Mouse (Mus musculus) forebrain, embryonic 16.5 days (tissue): ENCODE measurements at regions not wholly inside any gene's neighbourhood (a gene's known extent, or its start where the extent isn't known, plus 50 kb on each side); places are given as distances from the start of the nearest gene placed in this dataset.

Experiments
- ATAC-seq: fragments of 200-750 bp; cut with Nextera tagmentation; 2 replicates; pipeline ENCODE4 v1.8.0; 2017; ENCODE audit warnings: mild to moderate bottlenecking, moderate library complexity
- H3K27ac ChIP-seq: fragments of 300-500 bp; sonication (generic); 2 replicates; pipeline ENCODE4 v1.5.1; 2014; ENCODE audit warnings: low read length, control low read depth
- H3K27me3 ChIP-seq: fragments of 300-500 bp; sonication (generic); replicated peaks from 2 replicates; pipeline ENCODE4 v1.6.1; 2014; ENCODE audit warnings: low read length; ENCODE audit not compliant: control insufficient read depth, insufficient read depth
- H3K36me3 ChIP-seq: fragments of 300-500 bp; sonication (generic); 2 replicates; pipeline ENCODE4 v1.6.1; 2014; ENCODE audit not compliant: control insufficient read depth, insufficient read depth
- H3K4me1 ChIP-seq: fragments of 300-500 bp; sonication (generic); replicated peaks from 2 replicates; pipeline ENCODE4 v1.6.1; 2014; ENCODE audit warnings: low read length; ENCODE audit not compliant: control insufficient read depth, insufficient read depth
- H3K4me2 ChIP-seq: fragments of 300-500 bp; sonication (generic); 2 replicates; pipeline ENCODE4 v1.6.1; 2014; ENCODE audit warnings: mild to moderate bottlenecking, low read length, control low read depth
- H3K4me3 ChIP-seq: fragments of 300-500 bp; sonication (generic); replicated peaks from 2 replicates; pipeline ENCODE4 v1.5.1; 2014; ENCODE audit warnings: mild to moderate bottlenecking, low read length, control low read depth
- H3K9ac ChIP-seq: fragments of 300-500 bp; sonication (generic); replicated peaks from 2 replicates; pipeline ENCODE4 v1.6.1; 2014; ENCODE audit warnings: low read depth, low read length, control low read depth
- H3K9me3 ChIP-seq: fragments of 300-500 bp; sonication (generic); 2 replicates; pipeline ENCODE4 v1.6.1; 2016; ENCODE audit warnings: low read length; ENCODE audit not compliant: control insufficient read depth
- WGBS: fragments of 180-500 bp; shearing (Covaris S2); extraction: QIAGEN DNeasy Blood & Tissue Kit; methylation state at CpG from one replicate; pipeline ENCODE4 v1.1.7; 2014; 5-methylcytosine and 5-hydroxymethylcytosine counted together

- Histone ChIP-seq H3K27ac (no peak overlapping the region), H3K4me2 (peak overlapping the region; percentile 57), H3K4me3 (peak overlapping the region; percentile 31), H3K9me3 (no peaks in the 10 kb centered on the region), H3K36me3 (no peaks in the 10 kb centered on the region), H3K4me1 (peaks cover 10% of the 10 kb centered on the region), H3K9ac (peak overlapping the region; percentile 25; the same call in 1 of the 2 replicates), H3K27me3 (no peaks in the 10 kb centered on the region)
- WGBS: 11% methylated on average over 19 of the region's 19 CpGs
- ATAC-seq: no peak
Observed at GRCm38 (mm10) chr8:112427721-112428389, 142.0 kb upstream of the Cntnap4 start.

DNA sequence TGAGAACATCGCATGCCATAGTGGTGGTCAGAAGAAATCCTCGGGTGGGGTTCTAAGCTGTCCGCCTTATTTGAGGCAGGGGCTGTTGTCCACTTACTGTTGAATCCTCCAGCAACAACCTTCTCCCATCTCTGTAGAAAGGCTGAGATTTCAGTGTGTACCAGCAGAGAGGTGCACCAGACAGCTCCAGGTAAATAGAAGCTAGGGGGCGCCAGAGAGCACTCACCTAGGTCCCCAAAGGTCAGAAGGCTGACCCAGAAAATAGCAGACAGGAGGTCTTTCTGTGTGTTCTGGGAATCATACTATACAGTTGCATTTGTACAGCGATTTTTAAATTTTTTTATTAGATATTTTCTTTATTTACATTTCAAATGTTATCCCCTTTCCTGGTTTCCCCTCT lies 157.9 kb upstream of the Cntnap4 start:
- no peak overlapping the region for H3K4me2 ChIP-seq
- no peak overlapping the region for H3K4me3 ChIP-seq
- no peak for ATAC-seq
- no peaks in the 10 kb centered on the region for H3K9me3 ChIP-seq
- no peaks in the 10 kb centered on the region for H3K36me3 ChIP-seq
- WGBS: 91% methylated on average over 5 of the region's 5 CpGs
- no peak overlapping the region for H3K9ac ChIP-seq
- H3K27me3 ChIP-seq: no peaks in the 10 kb centered on the region
- no peak overlapping the region for H3K27ac ChIP-seq
- peaks cover 3% of the 10 kb centered on the region; the same call in 1 of the 2 replicates for H3K4me1 ChIP-seq

GRCm38 (mm10) chr8:112411213-112411612 lies 158.6 kb upstream of the Cntnap4 start:
- no peak for ATAC-seq
- H3K27ac ChIP-seq: no peak overlapping the region
- no peaks in the 10 kb centered on the region for H3K27me3 ChIP-seq

DNA sequence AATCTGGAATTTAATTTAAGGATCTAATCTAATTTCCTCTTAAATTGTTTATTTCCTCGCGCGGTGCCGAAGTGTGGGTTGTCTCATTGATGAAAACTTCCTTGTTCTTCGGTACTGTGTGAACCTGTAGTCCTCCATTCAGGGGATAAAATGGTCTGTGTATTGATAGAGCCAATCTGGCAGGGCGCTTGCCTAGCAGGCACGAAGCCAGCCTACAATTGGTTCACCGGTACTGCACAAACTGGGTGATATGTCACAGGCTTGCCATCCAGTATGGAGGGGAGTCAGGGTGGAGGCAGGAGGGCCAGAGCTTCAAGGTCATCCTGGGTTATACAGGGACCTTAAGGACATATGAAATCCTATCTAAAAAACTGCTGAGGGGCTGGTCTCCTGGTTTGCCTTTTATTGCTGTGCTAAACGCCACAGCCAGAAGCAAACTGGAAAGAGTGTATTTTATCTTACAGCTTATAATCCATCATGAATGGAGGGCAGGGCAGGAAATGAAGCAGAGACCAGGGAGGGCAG lies 161.6 kb upstream of the Cntnap4 start:
- Histone ChIP-seq H3K4me3 (no peak overlapping the region), H3K9ac (no peak overlapping the region), H3K27ac (no peak overlapping the region), H3K4me2 (no peak overlapping the region), H3K4me1 (peaks cover 3% of the 10 kb centered on the region; the same call in 1 of the 2 replicates), H3K27me3 (no peaks in the 10 kb centered on the region), H3K36me3 (no peaks in the 10 kb centered on the region), H3K9me3 (no peaks in the 10 kb centered on the region)
- no peak for ATAC-seq
- WGBS: 56% methylated on average over 9 of the region's 9 CpGs

More at GRCm38 (mm10) chr8:112411213-112411612, 158.6 kb upstream of the Cntnap4 start:
- Histone ChIP-seq H3K4me2 (no peak overlapping the region), H3K36me3 (no peaks in the 10 kb centered on the region), H3K9me3 (no peaks in the 10 kb centered on the region), H3K9ac (no peak overlapping the region), H3K4me3 (no peak overlapping the region), H3K4me1 (peaks cover 3% of the 10 kb centered on the region; the same call in 1 of the 2 replicates)
- WGBS: 23% methylated on average over 6 of the region's 6 CpGs

DNA sequence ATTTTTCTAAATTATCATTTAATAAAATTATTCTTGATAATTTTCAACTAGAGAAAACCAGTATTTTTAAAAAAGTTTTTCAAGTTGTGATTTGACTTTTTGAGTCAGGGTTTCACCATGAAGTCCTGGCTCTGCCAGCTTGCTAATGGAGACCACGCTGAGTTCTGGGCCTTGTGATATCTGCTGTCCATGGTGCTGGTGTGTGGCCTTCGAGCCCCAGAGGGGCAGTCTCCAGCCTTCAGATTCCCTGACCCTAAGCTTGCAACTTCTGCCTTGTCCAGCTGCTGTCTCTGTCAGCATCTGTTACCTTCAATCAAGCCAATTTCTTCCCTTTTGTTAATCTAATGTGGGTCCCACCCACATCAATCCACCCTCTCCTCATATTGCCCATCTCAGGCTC lies 165.8 kb upstream of the Cntnap4 start:
- WGBS: 20% methylated on average over 2 of the region's 2 CpGs
- Histone ChIP-seq H3K9ac (no peak overlapping the region), H3K27ac (no peak overlapping the region), H3K4me1 (peaks cover 3% of the 10 kb centered on the region; the same call in 1 of the 2 replicates), H3K4me3 (no peak overlapping the region), H3K9me3 (no peaks in the 10 kb centered on the region), H3K36me3 (no peaks in the 10 kb centered on the region), H3K27me3 (no peaks in the 10 kb centered on the region), H3K4me2 (no peak overlapping the region)
- no peak for ATAC-seq

- no peak overlapping the region for H3K27ac ChIP-seq
- H3K4me1 ChIP-seq: no peaks in the 10 kb centered on the region
- 5% methylated on average over 2 of the region's 2 CpGs for WGBS
- no peaks in the 10 kb centered on the region for H3K36me3 ChIP-seq
- no peak overlapping the region for H3K9ac ChIP-seq
- H3K4me2 ChIP-seq: no peak overlapping the region
- H3K27me3 ChIP-seq: no peaks in the 10 kb centered on the region
- peaks cover 2% of the 10 kb centered on the region; the same call in 1 of the 2 replicates for H3K9me3 ChIP-seq
- peak; percentile 50; the same call in 1 of the 2 replicates for ATAC-seq
- H3K4me3 ChIP-seq: no peak overlapping the region
Observed at GRCm38 (mm10) chr8:112397438-112397837, 172.4 kb upstream of the Cntnap4 start.

- ATAC-seq: no peak
- Histone ChIP-seq H3K9me3 (peaks cover 2% of the 10 kb centered on the region), H3K4me1 (no peaks in the 10 kb centered on the region), H3K9ac (no peak overlapping the region), H3K27ac (no peak overlapping the region), H3K4me2 (no peak overlapping the region), H3K27me3 (no peaks in the 10 kb centered on the region), H3K36me3 (no peaks in the 10 kb centered on the region), H3K4me3 (no peak overlapping the region)
- WGBS: 81% methylated on average over 4 of the region's 4 CpGs
Observed at GRCm38 (mm10) chr8:112390108-112390507, 179.7 kb upstream of the Cntnap4 start.

GRCm38 (mm10) chr8:112348323-112348722 lies 221.5 kb upstream of the Cntnap4 start:
- Histone ChIP-seq H3K4me1 (no peaks in the 10 kb centered on the region), H3K4me3 (no peak overlapping the region), H3K27ac (no peak overlapping the region), H3K9me3 (0 out of 2 replicates have a peak, but pooled peaks cover 2% of the 10 kb centered on the region), H3K27me3 (no peaks in the 10 kb centered on the region), H3K9ac (no peak overlapping the region), H3K36me3 (no peaks in the 10 kb centered on the region), H3K4me2 (no peak overlapping the region)
- WGBS: 28% methylated on average over 5 of the region's 5 CpGs
- 0 out of 2 replicates have a peak, but pooled peaks have one; percentile 28 for ATAC-seq

DNA sequence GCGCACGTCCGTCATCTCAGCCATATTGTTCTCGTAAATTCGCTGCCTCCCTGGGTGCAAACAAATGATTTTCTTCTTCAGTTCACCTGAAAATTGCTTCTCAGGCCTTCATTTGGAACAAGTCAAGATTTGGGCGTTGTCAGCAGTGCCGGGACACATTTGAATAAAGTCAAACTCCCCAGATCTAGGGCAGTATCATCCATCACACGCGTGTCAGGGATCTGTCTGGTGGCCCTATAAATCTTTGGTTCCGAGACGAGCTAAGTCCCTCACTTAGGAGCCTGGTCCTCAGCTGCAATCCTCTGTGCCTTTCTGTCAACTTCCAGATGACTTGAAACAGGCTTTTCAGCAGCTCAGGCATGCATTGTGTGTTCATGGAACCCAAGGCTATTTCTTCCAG lies 236.7 kb upstream of the Cntnap4 start:
- Histone ChIP-seq H3K36me3 (no peaks in the 10 kb centered on the region), H3K27ac (no peak overlapping the region), H3K4me3 (no peak overlapping the region), H3K4me1 (peaks cover 4% of the 10 kb centered on the region; the same call in 1 of the 2 replicates), H3K4me2 (no peak overlapping the region), H3K9me3 (no peaks in the 10 kb centered on the region), H3K9ac (no peak overlapping the region), H3K27me3 (no peaks in the 10 kb centered on the region)
- no peak for ATAC-seq
- WGBS: 55% methylated on average over 11 of the region's 11 CpGs
